Mouse (Mus musculus): Measurements from ENCODE around the gene Tmem223. TPM values are rescaled to one million over a fixed set of nuclear protein-coding genes. Genes with fewer than 3 reads are reported as not detected.

Tmem223 gene
- polyA plus RNA-seq, 1 experiment from 2014 or later: 50.0 TPM

Other genes with a start within 250 kb of the Tmem223 start
- gene Slc22a8, start 179.7 kb upstream of the Tmem223 start, polyA plus RNA-seq (2014; fragmentation: Illumina TruSeq; extraction: RNeasy Lipid Tissue Mini Kit (QIAGEN cat#74804); ENCODE audit: low read depth, low replicate concordance): not detected
- gene Slc22a6, start 153.0 kb upstream of the Tmem223 start, polyA plus RNA-seq (2014; fragmentation: Illumina TruSeq; extraction: RNeasy Lipid Tissue Mini Kit (QIAGEN cat#74804); ENCODE audit: low read depth, low replicate concordance): not detected
- 0.23 TPM for gene Chrm1, start 107.2 kb upstream of the Tmem223 start, polyA plus RNA-seq (2014; fragmentation: Illumina TruSeq; extraction: RNeasy Lipid Tissue Mini Kit (QIAGEN cat#74804); ENCODE audit: low read depth, low replicate concordance)
- gene Slc3a2, start 47.6 kb upstream of the Tmem223 start, polyA plus RNA-seq (2014; fragmentation: Illumina TruSeq; extraction: RNeasy Lipid Tissue Mini Kit (QIAGEN cat#74804); ENCODE audit: low read depth, low replicate concordance): 163 TPM
- gene Wdr74, start 35.2 kb upstream of the Tmem223 start, polyA plus RNA-seq (2014; fragmentation: Illumina TruSeq; extraction: RNeasy Lipid Tissue Mini Kit (QIAGEN cat#74804); ENCODE audit: low read depth, low replicate concordance): 15.5 TPM
- not detected for gene 1700092M07Rik, start 30.3 kb upstream of the Tmem223 start, polyA plus RNA-seq (2014; fragmentation: Illumina TruSeq; extraction: RNeasy Lipid Tissue Mini Kit (QIAGEN cat#74804); ENCODE audit: low read depth, low replicate concordance)
- gene Stx5a, start 29.6 kb upstream of the Tmem223 start, polyA plus RNA-seq (2014; fragmentation: Illumina TruSeq; extraction: RNeasy Lipid Tissue Mini Kit (QIAGEN cat#74804); ENCODE audit: low read depth, low replicate concordance): 63.2 TPM
- 68.2 TPM for gene Nxf1, start 13.9 kb upstream of the Tmem223 start, polyA plus RNA-seq (2014; fragmentation: Illumina TruSeq; extraction: RNeasy Lipid Tissue Mini Kit (QIAGEN cat#74804); ENCODE audit: low read depth, low replicate concordance)
- 51.8 TPM for gene Tmem179b, start 3.5 kb downstream of the Tmem223 start, polyA plus RNA-seq (2014; fragmentation: Illumina TruSeq; extraction: RNeasy Lipid Tissue Mini Kit (QIAGEN cat#74804); ENCODE audit: low read depth, low replicate concordance)
- 1.4 TPM for gene Taf6l, start 15.4 kb downstream of the Tmem223 start, polyA plus RNA-seq (2014; fragmentation: Illumina TruSeq; extraction: RNeasy Lipid Tissue Mini Kit (QIAGEN cat#74804); ENCODE audit: low read depth, low replicate concordance)
- gene Polr2g, start 27.6 kb downstream of the Tmem223 start, polyA plus RNA-seq (2014; fragmentation: Illumina TruSeq; extraction: RNeasy Lipid Tissue Mini Kit (QIAGEN cat#74804); ENCODE audit: low read depth, low replicate concordance): 94.7 TPM
- gene Zbtb3, start 31.6 kb downstream of the Tmem223 start, polyA plus RNA-seq (2014; fragmentation: Illumina TruSeq; extraction: RNeasy Lipid Tissue Mini Kit (QIAGEN cat#74804); ENCODE audit: low read depth, low replicate concordance): 0.47 TPM
- 87.3 TPM for gene Ttc9c, start 48.3 kb downstream of the Tmem223 start, polyA plus RNA-seq (2014; fragmentation: Illumina TruSeq; extraction: RNeasy Lipid Tissue Mini Kit (QIAGEN cat#74804); ENCODE audit: low read depth, low replicate concordance)
- gene Hnrnpul2, start 49.0 kb downstream of the Tmem223 start, polyA plus RNA-seq (2014; fragmentation: Illumina TruSeq; extraction: RNeasy Lipid Tissue Mini Kit (QIAGEN cat#74804); ENCODE audit: low read depth, low replicate concordance): 117 TPM
- not detected for gene AC129217.1, start 58.8 kb downstream of the Tmem223 start, polyA plus RNA-seq (2014; fragmentation: Illumina TruSeq; extraction: RNeasy Lipid Tissue Mini Kit (QIAGEN cat#74804); ENCODE audit: low read depth, low replicate concordance)
- gene Bscl2, start 66.5 kb downstream of the Tmem223 start, polyA plus RNA-seq (2014; fragmentation: Illumina TruSeq; extraction: RNeasy Lipid Tissue Mini Kit (QIAGEN cat#74804); ENCODE audit: low read depth, low replicate concordance): 24.6 TPM
- gene Gng3, start 68.2 kb downstream of the Tmem223 start, polyA plus RNA-seq (2014; fragmentation: Illumina TruSeq; extraction: RNeasy Lipid Tissue Mini Kit (QIAGEN cat#74804); ENCODE audit: low read depth, low replicate concordance): 2.2 TPM
- gene Lrrn4cl, start 79.8 kb downstream of the Tmem223 start, polyA plus RNA-seq (2014; fragmentation: Illumina TruSeq; extraction: RNeasy Lipid Tissue Mini Kit (QIAGEN cat#74804); ENCODE audit: low read depth, low replicate concordance): 3.3 TPM
- gene Ubxn1, start 100.5 kb downstream of the Tmem223 start, polyA plus RNA-seq (2014; fragmentation: Illumina TruSeq; extraction: RNeasy Lipid Tissue Mini Kit (QIAGEN cat#74804); ENCODE audit: low read depth, low replicate concordance): 25.3 TPM
- gene Uqcc3, start 109.9 kb downstream of the Tmem223 start, polyA plus RNA-seq (2014; fragmentation: Illumina TruSeq; extraction: RNeasy Lipid Tissue Mini Kit (QIAGEN cat#74804); ENCODE audit: low read depth, low replicate concordance): 3.3 TPM
- gene Lbhd1, start 112.7 kb downstream of the Tmem223 start, polyA plus RNA-seq (2014; fragmentation: Illumina TruSeq; extraction: RNeasy Lipid Tissue Mini Kit (QIAGEN cat#74804); ENCODE audit: low read depth, low replicate concordance): 76.6 TPM
- not detected for gene Gm49403, start 112.9 kb downstream of the Tmem223 start, polyA plus RNA-seq (2014; fragmentation: Illumina TruSeq; extraction: RNeasy Lipid Tissue Mini Kit (QIAGEN cat#74804); ENCODE audit: low read depth, low replicate concordance)
- gene 1810009A15Rik, start 117.9 kb downstream of the Tmem223 start, polyA plus RNA-seq (2014; fragmentation: Illumina TruSeq; extraction: RNeasy Lipid Tissue Mini Kit (QIAGEN cat#74804); ENCODE audit: low read depth, low replicate concordance): 7.9 TPM
- not detected for gene Gm49416, start 117.9 kb downstream of the Tmem223 start, polyA plus RNA-seq (2014; fragmentation: Illumina TruSeq; extraction: RNeasy Lipid Tissue Mini Kit (QIAGEN cat#74804); ENCODE audit: low read depth, low replicate concordance)
- gene Ints5, start 122.0 kb downstream of the Tmem223 start, polyA plus RNA-seq (2014; fragmentation: Illumina TruSeq; extraction: RNeasy Lipid Tissue Mini Kit (QIAGEN cat#74804); ENCODE audit: low read depth, low replicate concordance): 1.2 TPM
- 97.8 TPM for gene Ganab, start 127.1 kb downstream of the Tmem223 start, polyA plus RNA-seq (2014; fragmentation: Illumina TruSeq; extraction: RNeasy Lipid Tissue Mini Kit (QIAGEN cat#74804); ENCODE audit: low read depth, low replicate concordance)
- 11.3 TPM for gene B3gat3, start 149.4 kb downstream of the Tmem223 start, polyA plus RNA-seq (2014; fragmentation: Illumina TruSeq; extraction: RNeasy Lipid Tissue Mini Kit (QIAGEN cat#74804); ENCODE audit: low read depth, low replicate concordance)
- gene Rom1, start 158.4 kb downstream of the Tmem223 start, polyA plus RNA-seq (2014; fragmentation: Illumina TruSeq; extraction: RNeasy Lipid Tissue Mini Kit (QIAGEN cat#74804); ENCODE audit: low read depth, low replicate concordance): 3.3 TPM
- 7.1 TPM for gene Eml3, start 158.6 kb downstream of the Tmem223 start, polyA plus RNA-seq (2014; fragmentation: Illumina TruSeq; extraction: RNeasy Lipid Tissue Mini Kit (QIAGEN cat#74804); ENCODE audit: low read depth, low replicate concordance)
- gene Mta2, start 170.9 kb downstream of the Tmem223 start, polyA plus RNA-seq (2014; fragmentation: Illumina TruSeq; extraction: RNeasy Lipid Tissue Mini Kit (QIAGEN cat#74804); ENCODE audit: low read depth, low replicate concordance): 70.1 TPM
- 2.8 TPM for gene Tut1, start 182.9 kb downstream of the Tmem223 start, polyA plus RNA-seq (2014; fragmentation: Illumina TruSeq; extraction: RNeasy Lipid Tissue Mini Kit (QIAGEN cat#74804); ENCODE audit: low read depth, low replicate concordance)
- gene Eef1g, start 196.0 kb downstream of the Tmem223 start, polyA plus RNA-seq (2014; fragmentation: Illumina TruSeq; extraction: RNeasy Lipid Tissue Mini Kit (QIAGEN cat#74804); ENCODE audit: low read depth, low replicate concordance): 77.3 TPM
- 34.2 TPM for gene Ahnak, start 218.3 kb downstream of the Tmem223 start, polyA plus RNA-seq (2014; fragmentation: Illumina TruSeq; extraction: RNeasy Lipid Tissue Mini Kit (QIAGEN cat#74804); ENCODE audit: low read depth, low replicate concordance)

Data from adrenal gland, adult 10 weeks (tissue).